Mouse (Mus musculus): ENCODE data around the gene Mpv17l2.

- TF ChIP-seq CTCF (IDR thresholded peaks at IDR 0.05; ENCODE audit: low read depth) (peak; percentile 100), EP300 (IDR thresholded peaks at IDR 0.05; ENCODE audit: low read depth) (no peak)
These were observed 8.6 kb upstream of the Mpv17l2 start for GRCm38 (mm10) chr8:70769359-70769758.

Data from heart, postnatal 0 days (tissue).